Mouse (Mus musculus): ENCODE results near the gene Rexo2.

DNA sequence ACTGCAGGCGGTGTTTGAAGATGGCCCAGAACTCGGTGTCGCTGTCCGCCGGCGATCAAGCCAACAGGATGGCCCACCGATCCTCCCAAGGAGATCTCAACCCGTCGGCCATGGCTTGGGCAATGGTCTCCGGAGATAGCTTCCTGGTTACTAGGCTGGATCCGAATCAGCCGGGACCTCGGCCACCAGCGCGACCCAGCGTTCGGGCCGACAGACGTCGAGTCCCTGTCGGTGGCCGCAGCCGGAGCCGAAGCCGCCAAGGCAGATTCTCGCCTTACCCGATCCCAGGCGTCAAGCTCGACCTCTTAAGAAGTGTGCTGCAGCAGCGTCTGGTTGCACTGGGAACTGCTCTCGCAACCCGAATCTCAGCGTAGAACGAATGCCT, 15.1 kb upstream of the Rexo2 start:
- no peak for TF ChIP-seq POLR2A (IDR thresholded peaks at IDR 0.05; ENCODE audit: control insufficient read depth, extremely low read depth, insufficient read depth, low read length, poor library complexity)
- TF ChIP-seq CTCF (IDR thresholded peaks at IDR 0.05; ENCODE audit: borderline replicate concordance, control insufficient read depth, extremely low read depth, insufficient read depth, low read length, poor library complexity): 0 out of 2 replicates have a peak, but pooled peaks have one; percentile 9

All from thymus, adult 2 months (tissue).